Mouse (Mus musculus) olfactory bulb, adult 2 months (tissue): ENCODE measurements around the gene Slc17a8.

Experiments
- CTCF ChIP-seq: fragments of 200-500 bp; IDR thresholded peaks from 2 replicates; pipeline ENCODE4 v1.5.1; 2012; ENCODE audit warnings: low read depth, mild to moderate bottlenecking, low read length, moderate library complexity; ENCODE audit not compliant: insufficient read depth
- POLR2A ChIP-seq: fragments of 200-500 bp; IDR thresholded peaks from 2 replicates; pipeline ENCODE4 v1.6.1; 2012; ENCODE audit warnings: mild to moderate bottlenecking, low read depth, low read length, moderate library complexity; ENCODE audit not compliant: insufficient read depth

GRCm38 (mm10) chr10:89553015-89553414 is 68.0 kb downstream of the Slc17a8 start:
- TF ChIP-seq CTCF (no peak), POLR2A (no peak)
